Mouse (Mus musculus): ENCODE data around the gene Hsdl1.

GRCm38 (mm10) chr8:119557132-119557531, 17.9 kb downstream of the Hsdl1 start:
- TF ChIP-seq POU5F1 (IDR thresholded peaks at IDR 0.05; ENCODE audit: borderline replicate concordance, low read length) (no peak), CTCF (conservative IDR thresholded peaks at IDR 0.05; ENCODE audit: low read length) (no peak)

All from E14TG2a.4 (cell line).